Comparison of ENCODE assay signal across 21 mouse cellular contexts in genomic region chr17:77874497-77874896, GRCm38 (mm10).
"Had no signal": no experiment of that assay in that cellular context is flagged by ENCODE, and none has a peak within 500 bp of the region (broad histone marks: within the 10 kb centered on the region; RNA-seq: fewer than 3 reads in every experiment).

No protein-coding gene starts in this region.

- DNase-seq: gastrocnemius, postnatal 14 days; gastrocnemius, postnatal 36 days; heart, adult 2 months; heart, postnatal 14 days; heart, postnatal 36 days; kidney, adult 11 months; kidney, adult 2 months; kidney, postnatal 25 days; kidney, postnatal 4 days; layer of hippocampus, adult 9-11 months; layer of hippocampus, postnatal 36 days; left cerebral cortex, postnatal 4 days had no signal

- H3K27ac ChIP-seq: heart, adult 2 months; heart, embryonic 13.5 days; heart, embryonic 15.5 days; hindbrain, embryonic 13.5 days; hindbrain, embryonic 15.5 days; hindbrain, postnatal 0 days; limb, embryonic 13.5 days; limb, embryonic 15.5 days; liver, embryonic 12.5 days; liver, embryonic 14.5 days had no signal

- H3K4me1 ChIP-seq: heart, embryonic 13.5 days; heart, embryonic 15.5 days; hindbrain, embryonic 13.5 days; hindbrain, embryonic 15.5 days; limb, embryonic 13.5 days; limb, embryonic 15.5 days; liver, embryonic 12.5 days had no signal

- H3K4me3 ChIP-seq: heart, adult 2 months; heart, embryonic 13.5 days; heart, embryonic 15.5 days; hindbrain, embryonic 13.5 days; hindbrain, embryonic 15.5 days; limb, embryonic 13.5 days; limb, embryonic 15.5 days; liver, embryonic 12.5 days had no signal
